Mouse (Mus musculus): ENCODE measurements around the gene Adora1. TPM values are rescaled to one million over a fixed set of nuclear protein-coding genes. Genes with fewer than 3 reads are reported as not detected.
A peak's percentile ranks its signal among the peaks of the same experiment; 100 is the strongest.

Adora1 gene
- total and polyA plus RNA-seq, 3 experiments: not detected

- peak overlapping the region; percentile 17; the same call in 1 of the 2 replicates for H3K9ac ChIP-seq (ENCODE audit: control insufficient read depth, low read depth, low read length, poor library complexity, severe bottlenecking)
- no peaks in the 10 kb centered on the region for H3K9me3 ChIP-seq (replicated peaks; ENCODE audit: insufficient read depth, low read length)
- H3K36me3 ChIP-seq (ENCODE audit: control insufficient read depth in 1 of 2, insufficient read depth in 2 of 2, low read length in 2 of 2): peaks cover 0 to 3% of the 10 kb centered on the region in 2 experiments; a peak in 1 of 4 replicates
- DNase-seq (ENCODE audit: low read depth, low spot score): peak; percentile 38
- H3K27ac ChIP-seq (ENCODE audit: control insufficient read depth, low read depth, low read length): peak overlapping the region; percentile 11; the same call in 1 of the 2 replicates
- no peak for TF ChIP-seq CTCF (IDR thresholded peaks at IDR 0.05 in 2 of 3, conservative IDR thresholded peaks at IDR 0.05 in 1 of 3; ENCODE audit: control insufficient read depth in 1 of 3, insufficient read depth in 1 of 3, low read depth in 2 of 3, low read length in 3 of 3, poor library complexity in 1 of 3, severe bottlenecking in 1 of 3)
- TF ChIP-seq TBP (IDR thresholded peaks at IDR 0.05; ENCODE audit: low read depth, low read length): no peak
- no peak for TF ChIP-seq USF1 (IDR thresholded peaks at IDR 0.05; ENCODE audit: low read depth, low read length)
- no peak for TF ChIP-seq MAFK (IDR thresholded peaks at IDR 0.05; ENCODE audit: borderline replicate concordance, low read depth, low read length)
- TF ChIP-seq RCOR1 (IDR thresholded peaks at IDR 0.05; ENCODE audit: low read depth, low read length): no peak
- H3K4me3 ChIP-seq (ENCODE audit: control insufficient read depth in 1 of 2, insufficient read depth in 1 of 2, low read depth in 2 of 2, low read length in 2 of 2): no peak overlapping the region
- peaks cover 0 to 7% of the 10 kb centered on the region in 2 experiments; a peak in 3 of 4 replicates for H3K27me3 ChIP-seq (ENCODE audit: control insufficient read depth in 1 of 2, insufficient read depth in 2 of 2, low read length in 2 of 2)
- H3K4me1 ChIP-seq (ENCODE audit: control insufficient read depth in 1 of 2, insufficient read depth in 2 of 2, low read length in 2 of 2): peaks cover 3 to 20% of the 10 kb centered on the region in 2 experiments; a peak in 3 of 4 replicates
- no peaks in the 10 kb centered on the region for H3K79me2 ChIP-seq (ENCODE audit: control insufficient read depth, insufficient read depth, low read length, poor library complexity)
Observed at GRCm38 (mm10) chr1:134232326-134232725, 2.9 kb downstream of the Adora1 start.

GRCm38 (mm10) chr1:134231681-134232080 lies 3.5 kb downstream of the Adora1 start:
- peaks cover 0 to 9% of the 10 kb centered on the region in 2 experiments; a peak in 2 of 4 replicates for H3K27me3 ChIP-seq (ENCODE audit: control insufficient read depth in 1 of 2, insufficient read depth in 2 of 2, low read length in 2 of 2)
- H3K36me3 ChIP-seq (ENCODE audit: control insufficient read depth in 1 of 2, insufficient read depth in 2 of 2, low read length in 2 of 2): peaks cover 0 to 3% of the 10 kb centered on the region in 2 experiments; a peak in 1 of 4 replicates
- H3K4me3 ChIP-seq (ENCODE audit: control insufficient read depth in 1 of 2, insufficient read depth in 1 of 2, low read depth in 2 of 2, low read length in 2 of 2): no peak overlapping the region
- H3K27ac ChIP-seq (ENCODE audit: control insufficient read depth, low read depth, low read length): no peak overlapping the region
- peak; percentile 75 for DNase-seq (ENCODE audit: low read depth, low spot score)
- H3K9me3 ChIP-seq (replicated peaks; ENCODE audit: insufficient read depth, low read length): no peaks in the 10 kb centered on the region
- no peak overlapping the region for H3K9ac ChIP-seq (ENCODE audit: control insufficient read depth, low read depth, low read length, poor library complexity, severe bottlenecking)
- H3K4me1 ChIP-seq (ENCODE audit: control insufficient read depth in 1 of 2, insufficient read depth in 2 of 2, low read length in 2 of 2): peaks cover 3 to 20% of the 10 kb centered on the region in 2 experiments; a peak in 3 of 4 replicates
- H3K79me2 ChIP-seq (ENCODE audit: control insufficient read depth, insufficient read depth, low read length, poor library complexity): no peaks in the 10 kb centered on the region
- TF ChIP-seq RCOR1 (IDR thresholded peaks at IDR 0.05; ENCODE audit: low read depth, low read length): 0 out of 2 replicates have a peak, but pooled peaks have one; percentile 16
- peak; percentile 39 for TF ChIP-seq GATA1 (IDR thresholded peaks at IDR 0.05; ENCODE audit: low read depth, low read length)
- TF ChIP-seq SIN3A (IDR thresholded peaks at IDR 0.05; ENCODE audit: low read length): peak; percentile 54
- TF ChIP-seq TBP (IDR thresholded peaks at IDR 0.05; ENCODE audit: low read depth, low read length): 0 out of 2 replicates have a peak, but pooled peaks have one; percentile 16
- no peak for TF ChIP-seq RAD21 (IDR thresholded peaks at IDR 0.05; ENCODE audit: low read depth, low read length)
- TF ChIP-seq MXI1 (IDR thresholded peaks at IDR 0.05; ENCODE audit: low read depth, low read length): peak; percentile 34; the same call in 1 of the 2 replicates
- TF ChIP-seq CHD2 (IDR thresholded peaks at IDR 0.05; ENCODE audit: low read length): no peak
- TF ChIP-seq ELF1 (IDR thresholded peaks at IDR 0.05; ENCODE audit: low read depth, low read length): no peak
- TF ChIP-seq KAT2A (conservative IDR thresholded peaks at IDR 0.05; ENCODE audit: low read depth, low read length): no peak
- TF ChIP-seq MAZ (IDR thresholded peaks at IDR 0.05; ENCODE audit: low read depth, low read length): no peak
- no peak for TF ChIP-seq POLR2AphosphoS5 (IDR thresholded peaks at IDR 0.05; ENCODE audit: borderline replicate concordance, low read depth, low read length)
- 0 out of 2 replicates have a peak, but pooled peaks have one; percentile 21 for TF ChIP-seq TCF12 (IDR thresholded peaks at IDR 0.05; ENCODE audit: low read depth, low read length)
- no peak for TF ChIP-seq HCFC1 (IDR thresholded peaks at IDR 0.05; ENCODE audit: low read depth, low read length)
- peak; percentile 7 to 34; a peak in 2 of 4 replicates for TF ChIP-seq EP300 (IDR thresholded peaks at IDR 0.05; ENCODE audit: low read depth in 1 of 2, low read length in 2 of 2)
- TF ChIP-seq CHD1 (IDR thresholded peaks at IDR 0.05; ENCODE audit: low read depth, low read length): no peak
- peak; percentile 65 for TF ChIP-seq USF1 (IDR thresholded peaks at IDR 0.05; ENCODE audit: low read depth, low read length)
- TF ChIP-seq ZNF384 (IDR thresholded peaks at IDR 0.05; ENCODE audit: low read depth, low read length): no peak
- TF ChIP-seq ZKSCAN1 (IDR thresholded peaks at IDR 0.05; ENCODE audit: low read depth, low read length): no peak
- TF ChIP-seq MAX (IDR thresholded peaks at IDR 0.05; ENCODE audit: low read length): no peak
- TF ChIP-seq TAL1 (IDR thresholded peaks at IDR 0.05; ENCODE audit: low read length): peak; percentile 80
- TF ChIP-seq GABPA (IDR thresholded peaks at IDR 0.05; ENCODE audit: low read depth, low read length): no peak
